Mouse (Mus musculus): ENCODE measurements around the gene Rfc2.
A peak's percentile ranks its signal among the peaks of the same experiment; 100 is the strongest.

Rfc2 gene

GRCm38 (mm10) chr5:134581146-134581545 lies at the start of gene Rfc2:
Gene Rfc2, plus strand, starts transcription at chr5:134581366.
- DNase-seq (ENCODE audit: low spot score in 2 of 2), result no peak

- no peak for DNase-seq (ENCODE audit: low spot score in 2 of 2)
These were observed 49.6 kb upstream of the Rfc2 start for GRCm38 (mm10) chr5:134531585-134531984.

GRCm38 (mm10) chr5:134532417-134532816 lies 48.7 kb upstream of the Rfc2 start:
- DNase-seq (ENCODE audit: low spot score in 2 of 2), result no peak

- no peak for DNase-seq (ENCODE audit: low spot score in 2 of 2)
These were observed 45.1 kb upstream of the Rfc2 start for GRCm38 (mm10) chr5:134536036-134536435.

- no peak for DNase-seq (ENCODE audit: low spot score in 2 of 2)
These were observed 41.3 kb upstream of the Rfc2 start for GRCm38 (mm10) chr5:134539891-134540290.

- no peak for DNase-seq (ENCODE audit: low spot score in 2 of 2)
These were observed 40.3 kb upstream of the Rfc2 start for GRCm38 (mm10) chr5:134540881-134541280.

- DNase-seq (ENCODE audit: low spot score in 2 of 2), result no peak
These were observed 39.5 kb upstream of the Rfc2 start for GRCm38 (mm10) chr5:134541640-134542039.

- DNase-seq (ENCODE audit: low spot score in 2 of 2), result no peak
These were observed 36.5 kb upstream of the Rfc2 start for GRCm38 (mm10) chr5:134544516-134545241.

- DNase-seq (ENCODE audit: low spot score in 2 of 2), result no peak
These were observed 35.9 kb upstream of the Rfc2 start for GRCm38 (mm10) chr5:134545242-134545629.

GRCm38 (mm10) chr5:134546790-134547189 lies 34.4 kb upstream of the Rfc2 start:
- DNase-seq (ENCODE audit: low spot score in 2 of 2), result no peak

GRCm38 (mm10) chr5:134548306-134548705 lies 32.9 kb upstream of the Rfc2 start:
- DNase-seq (ENCODE audit: low spot score in 2 of 2), result no peak

GRCm38 (mm10) chr5:134549640-134550168 lies 31.5 kb upstream of the Rfc2 start:
- no peak for DNase-seq (ENCODE audit: low spot score in 2 of 2)

- no peak for DNase-seq (ENCODE audit: low spot score in 2 of 2)
These were observed 30.3 kb upstream of the Rfc2 start for GRCm38 (mm10) chr5:134550836-134551232.

GRCm38 (mm10) chr5:134551233-134552109 lies 29.7 kb upstream of the Rfc2 start:
- DNase-seq (ENCODE audit: low spot score in 2 of 2), result peak in 1 of 2 experiments; percentile 25

GRCm38 (mm10) chr5:134552110-134552972 lies 28.8 kb upstream of the Rfc2 start, which contains the start of gene Clip2:
Gene Clip2, minus strand, starts transcription at chr5:134552434.
- DNase-seq (ENCODE audit: low spot score in 2 of 2), result peak; percentile 88 to 94

GRCm38 (mm10) chr5:134553951-134554546 lies 27.1 kb upstream of the Rfc2 start:
- no peak for DNase-seq (ENCODE audit: low spot score in 2 of 2)

- peak in 1 of 2 experiments; percentile 51 for DNase-seq (ENCODE audit: low spot score in 2 of 2)
These were observed 25.6 kb upstream of the Rfc2 start for GRCm38 (mm10) chr5:134555463-134556164.

- no peak for DNase-seq (ENCODE audit: low spot score in 2 of 2)
These were observed 21.1 kb upstream of the Rfc2 start, which contains the start of gene Syna for GRCm38 (mm10) chr5:134560071-134560449. Gene Syna, minus strand, starts transcription at chr5:134560171.

- no peak for DNase-seq (ENCODE audit: low spot score in 2 of 2)
These were observed 20.6 kb upstream of the Rfc2 start for GRCm38 (mm10) chr5:134560450-134561171.

GRCm38 (mm10) chr5:134564272-134564671 lies 16.9 kb upstream of the Rfc2 start:
- DNase-seq (ENCODE audit: low spot score in 2 of 2), result no peak

Measured in spleen, postnatal 4 days (tissue).